Mouse (Mus musculus) MEL (cell line): ENCODE measurements at regions not wholly inside any gene's neighbourhood (a gene's known extent, or its start where the extent isn't known, plus 50 kb on each side); places are given as distances from the start of the nearest gene placed in this dataset.

ENCODE experiments used
- CTCF ChIP-seq, 3 experiments: IDR thresholded peaks in 2 of 3; conservative IDR thresholded peaks in 1 of 3; 2 replicates each; pipeline ENCODE4 v1.5.1; 2011 to 2012; ENCODE audit warnings: low read length in 3 of 3, low read depth in 2 of 3, mild to moderate bottlenecking in 2 of 3, improper control_type of control experiment in 1 of 3, inconsistent platforms in 1 of 3, mixed read lengths in 1 of 3, moderate library complexity in 1 of 3; ENCODE audit not compliant: control insufficient read depth in 1 of 3, insufficient read depth in 1 of 3, poor library complexity in 1 of 3, severe bottlenecking in 1 of 3
- EP300 ChIP-seq, 2 experiments: IDR thresholded peaks; 2 replicates each; pipeline ENCODE4 v1.6.1; 2011; ENCODE audit warnings: improper control_type of control experiment in 2 of 2, low read length in 2 of 2, low read depth in 1 of 2, mild to moderate bottlenecking in 1 of 2
- GABPA ChIP-seq: IDR thresholded peaks from 2 replicates; pipeline ENCODE4 v1.6.1; 2012; ENCODE audit warnings: low read depth, mild to moderate bottlenecking, inconsistent platforms, low read length, improper control_type of control experiment, moderate library complexity
- MAX ChIP-seq: IDR thresholded peaks from 2 replicates; pipeline ENCODE4 v1.6.1; 2011; ENCODE audit warnings: low read length, improper control_type of control experiment
- MAZ ChIP-seq: IDR thresholded peaks from 2 replicates; pipeline ENCODE4 v1.6.1; 2012; ENCODE audit warnings: low read depth, mild to moderate bottlenecking, inconsistent platforms, low read length, improper control_type of control experiment
- MYC ChIP-seq: IDR thresholded peaks from 2 replicates; pipeline ENCODE4 v1.6.1; 2011; ENCODE audit warnings: low read depth, mild to moderate bottlenecking, low read length, improper control_type of control experiment, moderate library complexity
- NRF1 ChIP-seq: IDR thresholded peaks from 2 replicates; pipeline ENCODE4 v1.6.1; 2014; ENCODE audit warnings: low read depth, mild to moderate bottlenecking, inconsistent platforms, low read length, improper control_type of control experiment, moderate library complexity; ENCODE audit not compliant: poor library complexity, insufficient read depth, severe bottlenecking
- POLR2A ChIP-seq, 2 experiments: IDR thresholded peaks; 2 replicates each; pipeline ENCODE4 v1.6.1; 2011 to 2012; ENCODE audit warnings: low read length in 2 of 2, mild to moderate bottlenecking in 2 of 2, control low read depth in 1 of 2, improper control_type of control experiment in 1 of 2, low read depth in 1 of 2, moderate library complexity in 1 of 2; ENCODE audit not compliant: control insufficient read depth in 1 of 2, insufficient read depth in 1 of 2, poor library complexity in 1 of 2
- POLR2AphosphoS5 ChIP-seq: IDR thresholded peaks from 2 replicates; pipeline ENCODE4 v1.6.1; 2012; ENCODE audit warnings: low read depth, borderline replicate concordance, mild to moderate bottlenecking, inconsistent platforms, low read length, moderate library complexity, mixed read lengths
- USF1 ChIP-seq: IDR thresholded peaks from 2 replicates; pipeline ENCODE4 v1.6.1; 2014; ENCODE audit warnings: low read depth, mild to moderate bottlenecking, inconsistent platforms, low read length, improper control_type of control experiment, moderate library complexity
- USF2 ChIP-seq, 2 experiments: IDR thresholded peaks; 2 replicates each; pipeline ENCODE4 v1.6.1; 2011 to 2012; ENCODE audit warnings: improper control_type of control experiment in 2 of 2, low read length in 2 of 2, borderline replicate concordance in 1 of 2, inconsistent platforms in 1 of 2, low read depth in 1 of 2, mild to moderate bottlenecking in 1 of 2; ENCODE audit not compliant: insufficient read depth in 1 of 2

GRCm38 (mm10) chr9:61517906-61518305 lies 145.7 kb downstream of the Tle3 start:
- TF ChIP-seq CTCF (IDR thresholded peaks at IDR 0.05 in 2 of 3, conservative IDR thresholded peaks at IDR 0.05 in 1 of 3; ENCODE audit: control insufficient read depth in 1 of 3, insufficient read depth in 1 of 3, low read depth in 2 of 3, low read length in 3 of 3, poor library complexity in 1 of 3, severe bottlenecking in 1 of 3) = no peak
- TF ChIP-seq EP300 (IDR thresholded peaks at IDR 0.05; ENCODE audit: low read depth in 1 of 2, low read length in 2 of 2) = no peak
- no peak for TF ChIP-seq POLR2A (IDR thresholded peaks at IDR 0.05; ENCODE audit: control insufficient read depth in 1 of 2, insufficient read depth in 1 of 2, low read depth in 1 of 2, low read length in 2 of 2, poor library complexity in 1 of 2)
- TF ChIP-seq MAZ = no peak
- TF ChIP-seq MAX = no peak
- no peak for TF ChIP-seq USF1
- no peak for TF ChIP-seq POLR2AphosphoS5
- no peak for TF ChIP-seq GABPA
- no peak for TF ChIP-seq MYC
- no peak for TF ChIP-seq USF2 (IDR thresholded peaks at IDR 0.05; ENCODE audit: borderline replicate concordance in 1 of 2, insufficient read depth in 1 of 2, low read depth in 1 of 2, low read length in 2 of 2)
- no peak for TF ChIP-seq NRF1
